Mouse (Mus musculus) spleen, postnatal 36 days (tissue): Measurements from ENCODE around the gene Clec1b.
A peak's percentile ranks its signal among the peaks of the same experiment; 100 is the strongest.

Source experiments
- DNase-seq, 2 experiments: peaks; one replicate each; pipeline ENCODE4 v3.0.0; 2022; ENCODE audit warnings: low spot score in 2 of 2, mixed read lengths in 1 of 2

Clec1b gene

DNA sequence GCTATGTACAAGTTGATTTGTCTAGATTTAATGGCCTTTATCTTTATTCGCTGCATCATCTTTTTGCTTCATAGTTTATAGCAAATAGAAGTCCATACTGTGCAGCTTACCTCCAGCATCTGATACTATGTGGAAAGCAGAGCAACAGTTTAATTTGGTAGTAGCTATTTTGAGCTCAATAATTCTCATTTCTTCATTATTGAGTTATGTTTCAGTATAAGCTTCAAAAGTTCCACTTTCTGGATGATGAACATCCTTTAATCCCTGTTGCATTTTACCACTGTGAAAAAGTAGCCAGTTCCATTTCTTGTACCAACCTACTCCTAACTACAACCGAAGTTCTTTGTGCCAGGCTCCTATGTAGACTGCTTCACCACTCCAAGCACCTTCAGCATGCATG, 11.5 kb downstream of the Clec1b start, which contains the start of gene Clec9a:
TSS of gene Clec9a (plus strand) at position 301 of the 400 bp plus-strand sequence.
- no peak for DNase-seq

DNA sequence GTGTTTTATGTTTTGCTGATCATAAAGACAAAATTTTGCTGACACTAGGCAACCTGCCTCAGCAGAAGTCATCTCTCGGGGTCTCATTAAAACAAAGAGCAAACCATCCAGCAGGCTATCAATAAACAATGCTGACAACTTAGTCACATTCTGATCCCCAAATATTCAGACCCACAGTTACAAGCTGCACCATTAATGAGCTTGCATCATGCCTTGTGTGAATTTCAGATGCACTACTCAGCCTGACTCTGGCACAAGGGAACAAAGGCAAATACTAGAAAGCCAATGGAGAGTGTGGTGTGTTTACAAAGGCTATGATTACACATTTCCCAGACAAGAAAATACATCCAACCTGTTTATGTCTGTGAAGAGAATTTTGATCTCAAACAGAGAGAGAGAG, 17.1 kb downstream of the Clec1b start:
- DNase-seq, result no peak

DNA sequence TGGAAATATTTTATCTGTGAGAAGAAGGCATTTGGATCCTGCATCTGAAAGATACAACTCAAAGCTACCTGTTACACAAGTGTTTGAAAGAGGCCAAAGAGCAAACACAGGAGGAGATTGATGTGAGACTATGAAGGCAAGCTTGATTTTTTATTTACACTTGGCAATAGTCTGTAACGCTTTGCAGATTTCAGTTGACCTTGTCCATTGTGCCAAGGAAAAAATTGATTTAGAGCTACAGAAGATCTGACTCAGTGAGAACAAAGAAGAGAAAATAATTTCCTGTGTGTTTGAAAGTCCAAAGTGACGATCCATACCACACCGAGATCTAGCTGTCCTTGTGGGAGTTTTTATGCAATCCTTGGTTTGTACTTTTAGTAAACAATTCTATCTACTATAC, 25.2 kb downstream of the Clec1b start:
- no peak for DNase-seq

DNA sequence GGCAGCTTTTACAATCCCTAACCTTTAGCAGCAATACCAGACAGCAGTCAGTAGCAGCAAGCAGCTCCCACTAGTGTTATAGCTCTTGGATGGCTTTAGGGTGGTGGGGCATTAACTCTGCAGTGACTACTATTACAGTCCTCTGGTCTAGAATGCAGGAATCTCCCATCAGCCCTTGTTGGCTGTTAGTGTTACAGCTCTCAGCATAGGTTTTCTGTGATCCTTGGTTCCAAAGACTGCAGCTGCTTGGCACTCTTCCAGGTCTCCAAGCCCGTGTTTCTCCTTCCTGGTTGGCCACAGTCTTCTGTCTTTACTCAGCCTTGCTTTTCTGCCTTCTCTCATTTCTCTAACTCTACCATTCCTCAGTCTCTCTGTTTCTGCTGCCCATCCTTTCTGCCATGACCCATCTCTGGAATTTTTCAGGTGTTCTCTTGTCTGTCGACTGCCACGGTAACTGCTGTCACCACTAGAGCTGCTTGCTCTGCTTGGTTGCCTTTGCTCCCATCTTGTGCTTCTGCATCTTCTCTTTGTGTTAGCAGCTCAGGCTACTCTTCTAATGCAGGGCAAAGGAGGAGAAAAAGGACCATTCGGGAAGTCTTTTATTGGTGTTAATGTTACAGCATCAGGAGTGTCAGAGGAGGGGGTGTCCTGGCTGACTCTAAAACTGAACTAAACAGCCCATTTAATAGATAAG, 26.1 kb downstream of the Clec1b start:
- no peak for DNase-seq

DNA sequence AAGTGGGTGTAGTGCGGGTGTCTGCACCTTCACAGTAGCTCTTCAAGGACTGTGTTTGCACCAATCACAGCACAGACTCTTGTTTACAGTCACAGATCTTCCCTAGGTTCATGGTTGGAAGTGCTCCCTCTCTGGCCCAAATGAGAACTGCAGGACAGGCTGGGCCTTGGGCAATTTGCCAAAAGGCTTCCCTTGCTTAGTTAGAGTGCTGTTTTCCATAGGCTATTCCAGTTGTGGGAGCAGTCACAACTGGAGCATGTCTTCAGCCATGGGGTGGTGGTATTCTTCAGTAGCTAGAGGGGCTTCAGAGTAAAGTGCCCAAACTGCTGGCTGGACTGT, 26.6 kb downstream of the Clec1b start:
- peak; percentile 11 to 44 for DNase-seq

DNA sequence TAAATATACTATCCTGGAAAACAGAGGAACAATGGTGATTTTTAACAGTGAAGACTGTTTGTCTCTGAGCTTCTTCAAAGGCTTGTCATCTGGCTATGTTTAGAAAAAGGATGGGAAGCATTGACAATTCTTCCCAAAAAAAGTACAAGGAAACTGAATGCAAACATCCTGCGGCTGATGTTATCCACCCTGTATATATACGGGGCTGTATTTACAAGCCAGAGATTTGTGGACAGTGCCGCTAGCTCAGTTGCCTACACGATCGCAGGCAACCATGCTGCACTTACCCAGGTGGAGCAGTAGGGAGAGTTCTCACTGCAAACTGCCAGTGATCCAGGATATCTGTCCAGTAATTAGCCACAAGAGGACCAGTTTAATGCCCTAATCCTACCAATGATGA, 28.1 kb downstream of the Clec1b start:
- DNase-seq, result no peak

DNA sequence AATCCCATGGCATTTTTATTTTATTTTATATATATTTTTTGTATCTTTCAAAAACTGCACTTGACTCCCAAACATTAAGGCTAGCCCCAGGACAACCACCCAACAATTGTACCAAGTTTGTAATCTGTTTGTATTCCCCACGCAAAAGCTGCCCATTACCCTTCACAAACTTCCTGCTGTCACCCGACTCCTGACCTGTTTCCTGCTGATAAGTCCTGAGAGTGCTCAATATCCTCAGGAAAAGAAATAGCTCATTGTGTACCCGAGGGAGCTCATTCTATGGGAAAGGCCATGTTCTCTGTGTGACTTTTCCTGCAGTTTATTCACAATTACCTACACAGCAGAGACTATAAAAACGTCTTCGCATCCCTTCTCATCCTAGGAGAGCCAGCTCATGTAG, 28.7 kb downstream of the Clec1b start:
- DNase-seq, result no peak

DNA sequence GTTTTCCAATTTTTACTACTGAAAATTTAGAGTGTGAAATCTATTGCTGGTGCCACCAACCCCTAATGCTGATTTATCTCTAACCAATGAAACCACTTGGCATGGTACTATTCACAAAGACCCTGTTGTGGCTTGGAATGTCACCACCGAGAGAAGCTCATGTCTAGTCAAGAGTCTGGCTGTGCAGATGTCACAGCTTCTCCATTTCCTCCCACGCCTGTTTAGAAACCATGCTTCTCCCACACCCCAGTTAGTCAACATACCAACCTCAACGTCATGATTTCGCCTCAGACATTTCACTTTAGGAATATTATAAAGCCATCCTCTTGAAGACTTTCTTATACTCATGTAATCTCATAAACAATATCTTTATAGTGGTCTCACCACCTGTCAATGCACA, 30.2 kb downstream of the Clec1b start:
- DNase-seq, result no peak

DNA sequence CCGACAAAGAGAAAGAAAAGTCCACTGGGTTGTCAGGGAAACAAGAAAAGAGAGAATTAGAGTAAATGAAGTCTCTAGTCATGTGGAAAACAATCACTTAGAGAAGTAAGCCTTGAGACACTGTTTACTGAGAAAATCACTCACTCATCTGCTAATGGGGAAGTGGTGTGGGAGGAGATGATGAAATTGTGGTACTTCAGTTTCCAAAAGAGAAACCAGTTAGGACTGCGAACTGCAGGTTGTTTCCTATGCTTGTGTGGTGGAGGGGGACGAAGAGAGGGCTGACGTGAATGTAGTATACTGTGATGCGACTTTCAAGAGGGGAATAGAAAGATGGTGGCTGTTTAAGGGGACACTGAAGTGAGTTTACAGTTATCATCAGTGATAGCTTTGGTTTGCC, 37.1 kb downstream of the Clec1b start:
- DNase-seq, result peak; percentile 58 to 70

DNA sequence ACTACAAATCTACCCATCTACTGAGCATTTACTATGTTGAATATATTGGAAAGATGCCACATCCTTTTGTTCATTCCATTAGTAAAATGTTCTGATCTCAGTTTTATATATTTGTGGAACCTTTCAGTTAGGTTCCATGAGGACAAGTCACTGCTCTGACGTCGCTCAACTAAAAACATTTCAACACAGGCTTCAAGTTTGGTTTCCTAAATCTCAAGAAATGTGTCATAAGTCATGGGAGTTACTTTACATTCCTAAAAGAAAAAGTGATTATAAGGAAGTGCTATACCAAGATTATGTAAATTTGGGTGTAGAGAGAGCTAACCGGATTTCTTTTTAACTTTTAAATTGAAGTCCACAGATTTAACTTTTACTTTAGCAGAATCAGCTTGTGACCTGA, 38.9 kb downstream of the Clec1b start:
- no peak for DNase-seq

DNA sequence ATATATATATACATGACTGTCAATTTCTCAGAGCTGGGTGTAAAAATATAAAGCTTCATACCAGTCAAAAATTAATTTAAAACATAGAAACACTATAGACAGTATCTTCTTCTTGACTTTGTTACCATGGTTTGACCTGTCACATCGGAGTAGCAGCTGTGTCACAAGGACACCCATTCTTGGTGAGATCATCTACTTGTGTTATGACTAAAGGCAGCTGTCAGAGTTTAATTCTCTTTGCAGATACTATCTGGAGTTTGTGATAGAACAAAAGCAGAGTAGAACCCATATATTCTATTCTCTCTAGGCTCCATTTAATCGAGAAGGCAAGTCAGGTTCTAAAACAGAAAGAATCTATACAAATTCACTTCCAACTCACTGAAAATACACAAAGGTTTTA, 40.9 kb downstream of the Clec1b start:
- no peak for DNase-seq

DNA sequence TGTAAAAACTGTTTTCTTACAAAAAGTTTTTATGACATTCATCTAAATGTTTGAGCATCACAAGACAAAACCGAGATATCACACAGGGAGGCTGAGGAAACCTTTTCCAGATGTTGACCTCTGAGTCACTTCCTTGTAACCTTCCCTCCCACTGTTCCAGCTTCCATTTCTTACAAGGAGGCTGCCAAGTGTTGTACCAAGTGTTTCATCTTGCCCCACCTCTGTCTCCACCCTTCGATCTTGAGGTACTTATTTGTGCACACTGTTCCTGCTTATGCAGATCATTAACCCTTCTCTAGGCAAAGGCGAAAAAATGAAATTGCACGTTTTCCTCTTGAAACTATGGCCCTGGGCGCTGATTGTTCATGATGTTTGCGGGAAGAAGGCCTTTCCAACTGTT, 52.6 kb downstream of the Clec1b start:
- no peak for DNase-seq

DNA sequence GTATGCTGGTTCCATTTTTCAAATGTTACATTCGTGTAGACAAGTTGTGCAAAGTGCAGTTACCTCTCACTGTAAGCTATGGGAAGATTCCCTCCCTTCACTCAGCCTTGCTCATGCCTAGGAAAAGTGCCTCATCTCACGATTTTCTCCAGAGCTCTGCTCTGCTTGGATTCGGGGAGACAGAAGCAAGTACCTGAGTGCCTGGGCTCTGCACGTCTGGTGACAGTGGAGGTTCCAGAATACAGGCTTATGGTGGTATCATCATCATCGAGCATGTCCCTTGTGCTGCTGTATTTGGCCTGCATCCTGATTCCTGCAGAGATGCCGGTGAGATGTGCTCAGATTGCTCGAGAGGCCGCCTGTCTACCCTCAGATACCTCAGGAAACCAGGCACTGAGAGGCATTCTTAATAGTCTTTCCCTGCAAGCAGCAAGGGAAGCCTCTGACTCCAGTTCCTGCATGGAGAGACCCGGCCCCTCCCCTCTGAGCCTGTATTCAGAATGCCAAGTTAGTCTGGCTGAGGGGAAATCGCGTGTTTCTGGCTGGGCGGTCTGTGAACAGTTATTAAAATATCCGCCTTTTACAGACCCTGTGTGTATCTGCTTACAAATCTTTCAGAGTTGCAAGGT, 54.4 kb downstream of the Clec1b start, which contains the start of gene Clec1a:
TSS of gene Clec1a (minus strand) at position 590 of the 629 bp plus-strand sequence.
- no peak for DNase-seq
